Mouse (Mus musculus): ENCODE measurements at regions not wholly inside any gene's neighbourhood (a gene's known extent, or its start where the extent isn't known, plus 50 kb on each side); places are given as distances from the start of the nearest gene placed in this dataset.

- DNase-seq (ENCODE audit: low spot score) = no peak
Measured at GRCm38 (mm10) chr8:103144835-103145234, 359.4 kb upstream of the Cdh11 start.

GRCm38 (mm10) chr8:103148013-103148412 lies 362.6 kb upstream of the Cdh11 start:
- DNase-seq (ENCODE audit: low spot score) = no peak

GRCm38 (mm10) chr8:103148447-103148846 lies 363.0 kb upstream of the Cdh11 start:
- DNase-seq (ENCODE audit: low spot score) = no peak

GRCm38 (mm10) chr8:103166623-103167316 lies 381.3 kb upstream of the Cdh11 start:
- DNase-seq (ENCODE audit: low spot score) = no peak

GRCm38 (mm10) chr8:103173313-103173712 lies 387.9 kb upstream of the Cdh11 start:
- no peak for DNase-seq (ENCODE audit: low spot score)

GRCm38 (mm10) chr8:103173803-103174429 lies 388.5 kb upstream of the Cdh11 start:
- DNase-seq (ENCODE audit: low spot score) = no peak

- no peak for DNase-seq (ENCODE audit: low spot score)
Measured at GRCm38 (mm10) chr8:103180661-103181060, 395.2 kb upstream of the Cdh11 start.

GRCm38 (mm10) chr8:103188720-103189498 lies 403.5 kb upstream of the Cdh11 start:
- no peak for DNase-seq (ENCODE audit: low spot score)

- no peak for DNase-seq (ENCODE audit: low spot score)
Measured at GRCm38 (mm10) chr8:103198251-103198650, 412.8 kb upstream of the Cdh11 start.

GRCm38 (mm10) chr8:103199696-103200615 lies 414.5 kb upstream of the Cdh11 start:
- DNase-seq (ENCODE audit: low spot score) = no peak

- no peak for DNase-seq (ENCODE audit: low spot score)
Measured at GRCm38 (mm10) chr8:103203710-103204109, 418.3 kb upstream of the Cdh11 start.

GRCm38 (mm10) chr8:103214606-103215005 lies 429.2 kb upstream of the Cdh11 start:
- DNase-seq (ENCODE audit: low spot score) = no peak

- DNase-seq (ENCODE audit: low spot score) = no peak
Measured at GRCm38 (mm10) chr8:103230741-103231475, 445.5 kb upstream of the Cdh11 start.

- DNase-seq (ENCODE audit: low spot score) = no peak
Measured at GRCm38 (mm10) chr8:103234374-103234773, 448.9 kb upstream of the Cdh11 start.

GRCm38 (mm10) chr8:103235614-103236013 lies 450.2 kb upstream of the Cdh11 start:
- DNase-seq (ENCODE audit: low spot score) = no peak

- no peak for DNase-seq (ENCODE audit: low spot score)
Measured at GRCm38 (mm10) chr8:103238456-103238970, 453.1 kb upstream of the Cdh11 start.

- DNase-seq (ENCODE audit: low spot score) = no peak
Measured at GRCm38 (mm10) chr8:103244169-103244568, 458.7 kb upstream of the Cdh11 start.

GRCm38 (mm10) chr8:103244658-103245057 lies 459.2 kb upstream of the Cdh11 start:
- no peak for DNase-seq (ENCODE audit: low spot score)

GRCm38 (mm10) chr8:103245864-103246263 lies 460.4 kb upstream of the Cdh11 start:
- no peak for DNase-seq (ENCODE audit: low spot score)

- no peak for DNase-seq (ENCODE audit: low spot score)
Measured at GRCm38 (mm10) chr8:103261236-103261635, 475.8 kb upstream of the Cdh11 start.

- DNase-seq (ENCODE audit: low spot score) = no peak
Measured at GRCm38 (mm10) chr8:103270035-103270434, 484.6 kb upstream of the Cdh11 start.
